Mouse (Mus musculus) layer of hippocampus, postnatal 14 days (tissue): ENCODE data around the gene Ncoa7. TPM values are rescaled to one million over a fixed set of nuclear protein-coding genes. Genes with fewer than 3 reads are reported as not detected.

ENCODE experiments used
- DNase-seq, 2 experiments: peaks; one replicate each; pipeline ENCODE4 v3.0.0; 2021 to 2022; ENCODE audit warnings: low spot score in 2 of 2, mixed read lengths in 1 of 2
- total RNA-seq, 2 experiments: library from RNA; stranded (reverse); gene quantifications; 2 replicates each; pipeline ENCODE4 v1.2.3; 2021

Ncoa7 gene
- total RNA-seq, 2 experiments from 2014 or later, result 92.7 to 102 TPM

GRCm38 (mm10) chr10:30749807-30750206, 53.3 kb downstream of the Ncoa7 start:
- DNase-seq, result no peak

- no peak for DNase-seq
Measured at GRCm38 (mm10) chr10:30745238-30745974, 57.7 kb downstream of the Ncoa7 start.

GRCm38 (mm10) chr10:30743275-30743674, 59.9 kb downstream of the Ncoa7 start:
- DNase-seq, result no peak

GRCm38 (mm10) chr10:30738403-30738802, 64.7 kb downstream of the Ncoa7 start:
- DNase-seq, result no peak

- no peak for DNase-seq
Measured at GRCm38 (mm10) chr10:30737323-30737722, 65.8 kb downstream of the Ncoa7 start.

- no peak for DNase-seq
Measured at GRCm38 (mm10) chr10:30733148-30733785, 69.9 kb downstream of the Ncoa7 start.

GRCm38 (mm10) chr10:30731321-30731914, 71.7 kb downstream of the Ncoa7 start:
- DNase-seq, result no peak

GRCm38 (mm10) chr10:30730791-30731190, 72.3 kb downstream of the Ncoa7 start:
- no peak for DNase-seq

- DNase-seq, result no peak
Measured at GRCm38 (mm10) chr10:30729157-30730096, 73.7 kb downstream of the Ncoa7 start.

GRCm38 (mm10) chr10:30723014-30723413, 80.1 kb downstream of the Ncoa7 start:
- no peak for DNase-seq

- no peak for DNase-seq
Measured at GRCm38 (mm10) chr10:30720556-30720955, 82.6 kb downstream of the Ncoa7 start.

- DNase-seq, result no peak
Measured at GRCm38 (mm10) chr10:30719947-30720346, 83.2 kb downstream of the Ncoa7 start.

- DNase-seq, result peak; percentile 9 to 55
Measured at GRCm38 (mm10) chr10:30718703-30719340, 84.3 kb downstream of the Ncoa7 start.

- DNase-seq, result no peak
Measured at GRCm38 (mm10) chr10:30716171-30716570, 87.0 kb downstream of the Ncoa7 start.

GRCm38 (mm10) chr10:30712540-30712939, 90.6 kb downstream of the Ncoa7 start:
- DNase-seq, result no peak

GRCm38 (mm10) chr10:30709846-30710403, 93.2 kb downstream of the Ncoa7 start:
- no peak for DNase-seq

GRCm38 (mm10) chr10:30708039-30708438, 95.1 kb downstream of the Ncoa7 start:
- DNase-seq, result no peak

- no peak for DNase-seq
Measured at GRCm38 (mm10) chr10:30702663-30703062, 100.5 kb downstream of the Ncoa7 start.

GRCm38 (mm10) chr10:30686862-30687261, 116.3 kb downstream of the Ncoa7 start:
- DNase-seq, result no peak

GRCm38 (mm10) chr10:30683449-30683848, 119.7 kb downstream of the Ncoa7 start:
- no peak for DNase-seq
